Mouse (Mus musculus): ENCODE data around the gene Schip1. TPM values are rescaled to one million over a fixed set of nuclear protein-coding genes. Genes with fewer than 3 reads are reported as not detected.

Gene Schip1
- polyA plus RNA-seq, 1 experiment from 2014 or later, result 165 TPM

DNA sequence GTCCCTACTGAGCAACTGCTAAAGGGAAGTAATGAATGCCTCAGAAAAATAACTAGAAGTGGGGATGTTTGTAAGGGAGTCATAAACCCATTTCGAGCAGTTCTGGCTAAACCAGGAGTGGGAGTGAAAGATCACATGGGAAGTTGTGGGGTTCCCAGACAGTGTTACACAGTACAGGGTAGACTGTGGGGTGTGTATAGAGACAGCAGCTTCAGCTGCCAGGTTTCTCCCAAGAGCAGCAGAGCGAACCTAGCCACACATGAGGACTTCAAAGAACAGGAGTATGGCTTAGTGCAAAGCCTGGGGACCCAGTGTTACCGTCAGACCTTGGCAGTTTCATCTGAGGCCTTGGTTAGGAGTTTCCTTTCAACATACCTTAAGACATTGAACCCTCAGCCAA lies 568.1 kb downstream of the Schip1 start:
- Histone ChIP-seq H3K4me2 (ENCODE audit: low read length) (no peak overlapping the region), H3K27ac (ENCODE audit: low read depth, low read length) (no peak overlapping the region), H3K9ac (ENCODE audit: low read length) (no peak overlapping the region), H3K4me3 (ENCODE audit: low read depth, low read length) (no peak overlapping the region), H3K27me3 (replicated peaks; ENCODE audit: control insufficient read depth, insufficient read depth, low read length) (no peaks in the 10 kb centered on the region), H3K4me1 (ENCODE audit: control insufficient read depth, insufficient read depth, low read length) (no peaks in the 10 kb centered on the region), H3K9me3 (replicated peaks; ENCODE audit: control insufficient read depth, low read length) (no peaks in the 10 kb centered on the region), H3K36me3 (ENCODE audit: control insufficient read depth, insufficient read depth, low read length) (0 out of 2 replicates have a peak, but pooled peaks cover 6% of the 10 kb centered on the region)
- ATAC-seq (no peak), DNase-seq (ENCODE audit: low spot score) (no peak)
- 90% methylated on average over 3 of the region's 3 CpGs for WGBS

- no peaks in the 10 kb centered on the region for H3K4me1 ChIP-seq (ENCODE audit: control insufficient read depth, insufficient read depth, low read length)
- 94% methylated on average over 4 of the region's 4 CpGs for WGBS
- no peaks in the 10 kb centered on the region for H3K9me3 ChIP-seq (replicated peaks; ENCODE audit: control insufficient read depth, low read length)
- no peaks in the 10 kb centered on the region for H3K27me3 ChIP-seq (replicated peaks; ENCODE audit: control insufficient read depth, insufficient read depth, low read length)
- no peak overlapping the region for H3K4me2 ChIP-seq (ENCODE audit: low read length)
- no peak for DNase-seq (ENCODE audit: low spot score)
- no peak overlapping the region for H3K4me3 ChIP-seq (ENCODE audit: low read depth, low read length)
- no peak overlapping the region for H3K27ac ChIP-seq (ENCODE audit: low read depth, low read length)
- 0 out of 2 replicates have a peak, but pooled peaks cover 3% of the 10 kb centered on the region for H3K36me3 ChIP-seq (ENCODE audit: control insufficient read depth, insufficient read depth, low read length)
- no peak overlapping the region for H3K9ac ChIP-seq (ENCODE audit: low read length)
- no peak for ATAC-seq
Observed at GRCm38 (mm10) chr3:68633577-68633976, 569.0 kb downstream of the Schip1 start.

DNA sequence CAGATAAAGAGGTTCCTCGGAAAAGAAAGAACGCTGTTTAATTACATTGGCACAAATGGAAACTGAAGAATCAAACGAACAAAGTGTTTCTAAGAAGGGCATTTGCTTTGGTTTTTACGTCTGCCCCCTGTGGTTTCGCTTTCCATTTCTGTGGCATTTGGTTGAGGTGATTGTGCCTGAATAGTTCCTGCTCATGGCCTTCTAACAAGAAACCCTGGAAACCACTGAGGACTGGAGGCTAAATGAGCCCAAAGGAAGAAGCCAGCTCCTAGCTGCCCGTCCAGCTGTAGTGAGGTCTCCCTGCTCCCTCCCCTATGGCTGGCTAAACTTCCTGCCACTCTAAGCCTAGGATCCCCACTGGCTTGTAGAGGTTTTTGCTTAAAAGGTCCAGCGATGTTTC lies 573.4 kb downstream of the Schip1 start:
- Histone ChIP-seq H3K9ac (ENCODE audit: low read length) (no peak overlapping the region), H3K9me3 (replicated peaks; ENCODE audit: control insufficient read depth, low read length) (no peaks in the 10 kb centered on the region), H3K4me3 (ENCODE audit: low read depth, low read length) (no peak overlapping the region), H3K4me2 (ENCODE audit: low read length) (no peak overlapping the region), H3K27ac (ENCODE audit: low read depth, low read length) (no peak overlapping the region), H3K27me3 (replicated peaks; ENCODE audit: control insufficient read depth, insufficient read depth, low read length) (no peaks in the 10 kb centered on the region), H3K4me1 (ENCODE audit: control insufficient read depth, insufficient read depth, low read length) (no peaks in the 10 kb centered on the region), H3K36me3 (ENCODE audit: control insufficient read depth, insufficient read depth, low read length) (no peaks in the 10 kb centered on the region)
- 6% methylated on average over 7 of the region's 7 CpGs for WGBS
- no peak for ATAC-seq
- peak; percentile 35 for DNase-seq (ENCODE audit: low spot score)

DNA sequence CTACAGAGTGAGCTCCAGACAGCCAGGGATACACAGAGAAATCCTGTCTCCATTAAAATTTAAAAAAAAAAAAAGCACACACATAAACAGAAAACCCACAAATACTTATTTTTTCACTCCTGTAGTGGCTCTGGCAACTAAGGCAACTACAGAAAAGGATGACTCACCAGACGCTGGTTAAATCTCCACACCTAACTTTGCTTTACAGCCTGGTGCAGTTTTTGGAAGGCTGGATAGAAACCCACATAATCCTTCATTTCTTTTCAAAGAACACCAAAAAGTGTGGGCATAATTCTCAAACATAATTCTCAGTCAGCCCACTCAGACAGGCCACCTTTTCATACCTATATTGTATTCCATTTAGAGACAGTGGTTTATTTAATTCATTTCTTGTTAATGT lies 574.1 kb downstream of the Schip1 start:
- whole genome bisulfite sequencing, result 89% methylated on average over 1 of the region's 1 CpGs
- Histone ChIP-seq H3K36me3 (ENCODE audit: control insufficient read depth, insufficient read depth, low read length) (no peaks in the 10 kb centered on the region), H3K9me3 (replicated peaks; ENCODE audit: control insufficient read depth, low read length) (no peaks in the 10 kb centered on the region), H3K4me3 (ENCODE audit: low read depth, low read length) (no peak overlapping the region), H3K4me2 (ENCODE audit: low read length) (no peak overlapping the region), H3K27me3 (replicated peaks; ENCODE audit: control insufficient read depth, insufficient read depth, low read length) (no peaks in the 10 kb centered on the region), H3K4me1 (ENCODE audit: control insufficient read depth, insufficient read depth, low read length) (no peaks in the 10 kb centered on the region), H3K9ac (ENCODE audit: low read length) (no peak overlapping the region), H3K27ac (ENCODE audit: low read depth, low read length) (no peak overlapping the region)
- no peak for DNase-seq (ENCODE audit: low spot score)
- no peak for ATAC-seq

DNA sequence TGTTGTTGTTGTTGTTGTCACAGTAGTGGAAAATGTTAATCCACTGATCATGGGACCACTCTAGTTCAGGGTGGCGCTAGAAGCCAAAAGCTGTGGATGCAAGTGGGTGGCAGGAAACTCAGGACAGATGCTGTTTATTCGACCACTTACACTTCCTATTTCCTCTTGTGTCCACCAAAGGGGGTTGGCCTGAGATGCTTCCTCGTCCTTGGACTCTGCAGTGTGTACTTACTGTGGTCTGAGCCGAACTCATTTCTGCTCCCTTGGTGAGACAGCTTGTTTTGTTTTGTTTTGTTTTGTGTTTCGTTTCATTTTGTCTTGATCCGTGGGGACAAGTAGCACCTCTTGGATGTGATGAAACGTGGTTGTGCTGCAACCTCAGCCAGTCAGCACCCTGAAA lies 578.3 kb downstream of the Schip1 start:
- H3K9me3 ChIP-seq (replicated peaks; ENCODE audit: control insufficient read depth, low read length), result no peaks in the 10 kb centered on the region
- no peaks in the 10 kb centered on the region for H3K4me1 ChIP-seq (ENCODE audit: control insufficient read depth, insufficient read depth, low read length)
- no peak overlapping the region for H3K9ac ChIP-seq (ENCODE audit: low read length)
- H3K27me3 ChIP-seq (replicated peaks; ENCODE audit: control insufficient read depth, insufficient read depth, low read length), result no peaks in the 10 kb centered on the region
- no peak for ATAC-seq
- 92% methylated on average over 7 of the region's 7 CpGs for WGBS
- H3K27ac ChIP-seq (ENCODE audit: low read depth, low read length), result no peak overlapping the region
- no peaks in the 10 kb centered on the region for H3K36me3 ChIP-seq (ENCODE audit: control insufficient read depth, insufficient read depth, low read length)
- H3K4me2 ChIP-seq (ENCODE audit: low read length), result no peak overlapping the region
- DNase-seq (ENCODE audit: low spot score), result no peak
- no peak overlapping the region for H3K4me3 ChIP-seq (ENCODE audit: low read depth, low read length)

- no peak for DNase-seq (ENCODE audit: low spot score)
- no peaks in the 10 kb centered on the region for H3K9me3 ChIP-seq (replicated peaks; ENCODE audit: control insufficient read depth, low read length)
- no peak for ATAC-seq
- no peak overlapping the region for H3K4me3 ChIP-seq (ENCODE audit: low read depth, low read length)
- no peaks in the 10 kb centered on the region for H3K36me3 ChIP-seq (ENCODE audit: control insufficient read depth, insufficient read depth, low read length)
- H3K27me3 ChIP-seq (replicated peaks; ENCODE audit: control insufficient read depth, insufficient read depth, low read length), result no peaks in the 10 kb centered on the region
- no peak overlapping the region for H3K27ac ChIP-seq (ENCODE audit: low read depth, low read length)
- no peak overlapping the region for H3K4me2 ChIP-seq (ENCODE audit: low read length)
- 86% methylated on average over 6 of the region's 6 CpGs for WGBS
- H3K4me1 ChIP-seq (ENCODE audit: control insufficient read depth, insufficient read depth, low read length), result no peaks in the 10 kb centered on the region
- H3K9ac ChIP-seq (ENCODE audit: low read length), result no peak overlapping the region
Observed at GRCm38 (mm10) chr3:68646387-68647130, 582.0 kb downstream of the Schip1 start.

DNA sequence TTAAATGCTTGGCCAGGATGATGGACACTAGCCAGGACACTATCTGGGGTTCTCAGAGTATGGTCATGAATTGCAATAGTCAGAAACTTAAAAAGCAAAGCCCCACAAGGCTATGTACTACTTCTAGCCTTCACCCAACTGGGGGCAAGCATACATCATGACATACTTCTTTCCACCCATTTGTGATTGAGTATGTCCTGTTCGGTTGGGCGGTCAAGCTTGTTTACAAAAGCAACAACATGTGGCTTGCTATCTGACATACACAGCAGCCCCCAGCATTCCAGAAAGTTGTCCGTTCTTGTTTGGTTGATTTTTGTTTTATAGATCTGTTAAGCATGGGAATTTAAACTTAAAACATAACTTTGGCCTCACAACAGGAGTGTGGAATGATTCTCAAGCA lies 582.7 kb downstream of the Schip1 start:
- Histone ChIP-seq H3K36me3 (ENCODE audit: control insufficient read depth, insufficient read depth, low read length) (no peaks in the 10 kb centered on the region), H3K9ac (ENCODE audit: low read length) (no peak overlapping the region), H3K4me3 (ENCODE audit: low read depth, low read length) (no peak overlapping the region), H3K4me2 (ENCODE audit: low read length) (no peak overlapping the region), H3K9me3 (replicated peaks; ENCODE audit: control insufficient read depth, low read length) (no peaks in the 10 kb centered on the region), H3K27ac (ENCODE audit: low read depth, low read length) (no peak overlapping the region), H3K27me3 (replicated peaks; ENCODE audit: control insufficient read depth, insufficient read depth, low read length) (no peaks in the 10 kb centered on the region), H3K4me1 (ENCODE audit: control insufficient read depth, insufficient read depth, low read length) (no peaks in the 10 kb centered on the region)
- 95% methylated on average over 3 of the region's 3 CpGs for WGBS
- ATAC-seq (no peak), DNase-seq (ENCODE audit: low spot score) (no peak)

DNA sequence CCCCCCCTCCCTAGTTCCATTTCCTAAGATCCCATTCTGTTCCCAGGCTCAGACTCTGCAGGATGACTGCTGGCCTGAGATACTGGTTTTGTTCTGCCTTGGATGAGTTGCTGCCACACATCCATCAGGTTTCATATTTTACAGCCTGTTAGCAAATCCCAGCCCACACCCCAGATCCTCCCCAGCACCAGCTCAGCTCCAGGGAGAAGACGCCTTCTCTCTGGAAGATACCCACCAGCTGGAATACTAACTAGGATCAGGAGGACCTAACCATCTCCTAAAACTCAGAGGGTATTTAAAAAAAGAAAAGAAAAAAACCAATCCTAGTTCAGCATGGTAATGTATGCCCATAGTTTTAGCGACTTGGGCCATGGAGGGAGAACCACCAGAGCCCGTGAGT lies 585.6 kb downstream of the Schip1 start:
- no peak for DNase-seq (ENCODE audit: low spot score)

GRCm38 (mm10) chr3:68656607-68657352 lies 592.2 kb downstream of the Schip1 start:
- Histone ChIP-seq H3K4me2 (ENCODE audit: low read length) (no peak overlapping the region), H3K4me1 (ENCODE audit: control insufficient read depth, insufficient read depth, low read length) (no peaks in the 10 kb centered on the region), H3K27ac (ENCODE audit: low read depth, low read length) (no peak overlapping the region), H3K4me3 (ENCODE audit: low read depth, low read length) (no peak overlapping the region), H3K27me3 (replicated peaks; ENCODE audit: control insufficient read depth, insufficient read depth, low read length) (no peaks in the 10 kb centered on the region), H3K9ac (ENCODE audit: low read length) (no peak overlapping the region), H3K9me3 (replicated peaks; ENCODE audit: control insufficient read depth, low read length) (no peaks in the 10 kb centered on the region), H3K36me3 (ENCODE audit: control insufficient read depth, insufficient read depth, low read length) (no peaks in the 10 kb centered on the region)
- ATAC-seq, result no peak
- DNase-seq (ENCODE audit: low spot score), result no peak
- 90% methylated on average over 4 of the region's 4 CpGs for WGBS

More for the DNA sequence above, 585.6 kb downstream of the Schip1 start:
- Histone ChIP-seq H3K27ac (ENCODE audit: low read depth, low read length) (no peak overlapping the region), H3K4me3 (ENCODE audit: low read depth, low read length) (no peak overlapping the region), H3K9me3 (replicated peaks; ENCODE audit: control insufficient read depth, low read length) (no peaks in the 10 kb centered on the region), H3K4me2 (ENCODE audit: low read length) (no peak overlapping the region), H3K36me3 (ENCODE audit: control insufficient read depth, insufficient read depth, low read length) (no peaks in the 10 kb centered on the region), H3K4me1 (ENCODE audit: control insufficient read depth, insufficient read depth, low read length) (no peaks in the 10 kb centered on the region), H3K9ac (ENCODE audit: low read length) (no peak overlapping the region), H3K27me3 (replicated peaks; ENCODE audit: control insufficient read depth, insufficient read depth, low read length) (no peaks in the 10 kb centered on the region)
- 94% methylated on average over 3 of the region's 3 CpGs for WGBS
- no peak for ATAC-seq

All from forebrain, embryonic 14.5 days (tissue).